Mouse (Mus musculus): ENCODE results near the gene Khdc4.

The Khdc4 gene

DNA sequence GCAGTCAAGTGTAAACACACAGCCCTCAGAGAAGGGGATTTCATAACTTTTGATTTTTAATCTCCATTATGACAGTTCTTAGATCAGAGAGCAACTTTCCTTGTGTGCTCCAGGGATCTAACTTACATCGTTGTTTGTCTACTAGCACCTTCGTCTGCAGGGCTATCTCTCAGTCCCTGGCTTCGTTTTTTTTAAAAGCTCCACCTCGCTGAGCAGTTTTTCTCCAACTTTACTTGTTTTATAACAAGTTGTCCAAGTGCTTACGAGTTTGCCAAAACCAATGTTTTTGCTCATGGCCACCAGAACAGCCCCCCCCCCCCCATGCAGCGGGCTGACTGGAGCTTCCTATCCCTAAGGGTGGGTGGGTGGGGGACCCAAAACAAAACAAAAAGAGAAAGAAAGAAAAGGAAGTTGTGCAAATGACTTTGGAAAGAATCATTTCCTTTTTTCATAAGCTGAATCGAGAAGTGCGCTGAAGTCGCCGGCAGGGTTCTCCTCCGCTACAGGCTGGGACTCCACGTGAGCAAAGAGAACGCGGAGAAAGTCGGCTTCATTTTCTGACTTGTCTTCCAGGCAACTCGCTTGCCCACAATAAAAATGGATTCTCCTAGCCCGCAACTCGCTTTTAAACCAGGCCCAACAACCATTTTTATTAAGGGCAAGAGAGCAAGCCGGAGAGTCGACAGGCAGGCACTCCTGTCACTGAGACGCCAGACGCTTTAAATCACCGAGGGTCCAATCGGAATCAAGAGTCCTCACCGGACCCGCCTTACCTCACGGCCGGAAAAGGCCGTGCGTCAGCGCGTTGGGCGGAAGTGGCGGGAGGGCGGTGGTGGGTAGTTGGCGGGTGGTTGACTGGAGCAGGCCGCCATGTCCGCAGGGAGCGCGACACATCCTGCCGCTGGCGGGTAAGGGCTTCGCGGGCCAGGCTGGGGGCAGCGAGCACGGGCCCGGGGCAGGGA is at the start of gene Khdc4:
Khdc4 (plus strand) TSS at position 824 of the 962 bp plus-strand sequence.
- peak; percentile 96 for DNase-seq

GRCm38 (mm10) chr3:88636555-88636986 is 49.0 kb upstream of the Khdc4 start:
- no peak for DNase-seq

GRCm38 (mm10) chr3:88637134-88637533 is 48.5 kb upstream of the Khdc4 start:
- no peak for DNase-seq

DNA sequence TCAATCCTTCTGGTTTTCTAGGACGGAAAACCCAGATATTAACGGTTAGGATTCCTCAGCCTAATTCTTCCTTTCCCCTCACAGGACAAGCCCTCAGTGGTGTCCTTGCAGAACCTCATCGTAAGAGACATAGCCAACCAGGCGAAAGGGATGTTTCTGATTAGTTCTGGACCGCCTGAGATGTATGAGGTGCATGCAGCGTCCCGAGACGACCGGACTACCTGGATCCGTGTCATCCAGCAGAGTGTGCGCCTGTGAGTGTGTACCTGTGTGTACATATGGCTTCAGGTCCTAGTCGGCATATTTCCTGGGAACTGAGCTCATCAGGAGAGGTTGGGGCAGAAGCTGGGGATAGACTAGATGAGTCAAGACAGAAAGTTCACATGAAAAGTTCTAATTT is 46.4 kb upstream of the Khdc4 start:
- no peak for DNase-seq

GRCm38 (mm10) chr3:88640676-88641075 is 44.9 kb upstream of the Khdc4 start:
- DNase-seq = peak; percentile 66

GRCm38 (mm10) chr3:88643078-88643477 is 42.5 kb upstream of the Khdc4 start:
- DNase-seq = no peak

- no peak for DNase-seq
These were observed 39.7 kb upstream of the Khdc4 start for GRCm38 (mm10) chr3:88645937-88646336.

- no peak for DNase-seq
These were observed 39.1 kb upstream of the Khdc4 start for GRCm38 (mm10) chr3:88646426-88646995.

DNA sequence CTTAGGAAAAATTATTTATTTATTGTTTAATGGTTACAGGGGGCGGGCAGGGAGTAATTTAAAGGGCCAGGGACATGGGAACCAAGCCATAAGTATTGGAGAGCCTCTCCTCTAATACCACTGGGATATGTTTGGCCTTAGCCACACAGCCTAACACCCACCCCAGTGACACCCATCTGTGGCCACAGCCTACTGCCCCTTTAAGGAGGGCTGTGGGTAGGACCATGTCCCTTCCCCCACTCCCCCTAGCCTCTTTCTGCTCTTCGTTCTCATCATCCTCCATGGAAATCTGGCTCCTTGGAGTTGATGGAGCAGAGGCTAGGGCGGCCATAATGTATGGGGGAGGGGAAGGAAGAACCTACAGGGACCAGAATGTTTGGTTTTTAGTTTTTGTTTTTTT is 38.5 kb upstream of the Khdc4 start:
- DNase-seq = no peak

DNA sequence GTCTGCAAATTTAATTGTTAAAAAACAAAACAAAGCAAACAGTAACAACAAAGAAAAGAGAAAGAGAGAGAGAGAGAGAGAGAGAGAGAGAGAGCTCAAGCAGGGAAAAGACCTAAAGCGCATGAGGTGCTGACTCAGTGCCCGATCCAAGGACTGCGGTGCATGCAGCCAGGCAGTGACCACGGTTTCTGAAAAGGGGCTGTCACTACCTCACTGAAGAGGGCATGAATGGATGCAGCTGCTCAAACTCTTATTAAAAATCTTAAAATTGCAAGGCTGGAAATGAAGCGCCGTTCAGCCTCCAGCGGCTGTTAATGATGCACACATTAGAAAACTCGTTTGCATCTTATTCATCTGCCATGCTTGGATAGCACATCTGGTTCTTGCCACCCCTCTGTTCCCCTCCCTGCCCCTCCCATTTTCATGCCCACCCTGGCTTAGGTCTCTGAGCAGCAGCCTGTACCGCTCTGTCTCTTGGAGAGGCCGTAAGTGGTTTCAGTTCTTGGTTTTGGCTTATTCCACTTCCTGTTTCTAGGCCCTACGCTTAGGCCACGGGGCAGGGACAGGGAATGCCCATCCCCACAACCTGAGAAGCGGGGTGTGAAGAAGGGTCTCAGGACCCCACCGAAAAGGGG is 37.7 kb upstream of the Khdc4 start:
- no peak for DNase-seq

- DNase-seq = no peak
These were observed 37.0 kb upstream of the Khdc4 start for GRCm38 (mm10) chr3:88648452-88649168.

GRCm38 (mm10) chr3:88649186-88649585 is 36.4 kb upstream of the Khdc4 start:
- no peak for DNase-seq

DNA sequence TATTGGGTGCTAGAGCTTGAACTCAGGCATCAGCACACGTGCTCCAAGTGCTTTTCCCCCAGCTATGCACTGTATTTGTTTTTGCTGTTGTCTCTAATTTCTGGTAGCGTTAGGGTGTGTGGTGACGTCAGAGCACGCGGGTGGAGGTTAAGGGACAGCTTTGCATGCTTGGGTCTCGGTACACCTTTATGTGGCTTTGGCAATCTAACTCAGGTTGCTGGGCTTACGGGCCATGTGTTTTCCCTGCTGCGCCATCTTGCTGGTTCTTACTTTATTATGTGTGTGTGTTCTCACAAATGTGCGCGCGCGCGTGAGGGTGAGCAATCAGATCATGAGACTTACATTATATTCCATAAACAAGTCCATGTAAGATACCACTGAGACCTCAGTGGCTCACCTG is 35.6 kb upstream of the Khdc4 start:
- DNase-seq = no peak

DNA sequence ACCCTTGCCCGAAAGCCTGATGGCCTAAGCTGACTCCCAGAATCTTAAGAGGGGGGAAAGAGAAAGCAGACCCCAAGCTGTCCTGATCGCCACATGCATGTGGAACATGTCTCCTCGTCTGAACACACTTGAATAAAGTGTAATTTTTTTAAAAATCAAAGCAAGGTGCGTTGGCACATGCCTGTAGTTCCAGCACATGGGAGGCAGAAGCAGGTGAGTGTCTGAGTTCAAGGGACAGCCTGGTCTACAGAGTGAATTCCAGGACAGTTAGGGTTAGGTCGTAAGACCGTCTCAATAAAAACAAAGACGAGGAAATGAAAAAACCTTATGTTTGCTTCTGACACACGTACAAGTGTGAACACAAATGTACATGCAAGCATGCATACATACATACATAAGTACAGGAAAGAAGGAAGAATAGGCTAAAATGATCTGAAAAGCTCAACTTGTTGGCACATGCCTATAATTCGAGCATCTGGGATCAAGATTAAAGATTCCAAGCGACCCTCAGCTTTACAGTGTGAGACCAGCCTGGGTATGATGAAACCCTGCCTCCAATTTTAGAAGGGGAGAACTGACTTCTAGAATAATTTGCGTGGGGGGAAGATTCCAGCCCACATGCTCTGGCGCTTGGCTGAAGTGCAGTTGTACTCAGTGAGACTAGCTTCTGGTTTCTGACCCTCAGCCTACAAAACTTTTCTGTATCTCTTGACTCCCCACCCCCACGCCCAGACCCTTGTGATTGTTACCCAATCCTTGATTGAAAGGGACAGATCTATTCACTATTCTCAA is 34.7 kb upstream of the Khdc4 start:
- DNase-seq = no peak

DNA sequence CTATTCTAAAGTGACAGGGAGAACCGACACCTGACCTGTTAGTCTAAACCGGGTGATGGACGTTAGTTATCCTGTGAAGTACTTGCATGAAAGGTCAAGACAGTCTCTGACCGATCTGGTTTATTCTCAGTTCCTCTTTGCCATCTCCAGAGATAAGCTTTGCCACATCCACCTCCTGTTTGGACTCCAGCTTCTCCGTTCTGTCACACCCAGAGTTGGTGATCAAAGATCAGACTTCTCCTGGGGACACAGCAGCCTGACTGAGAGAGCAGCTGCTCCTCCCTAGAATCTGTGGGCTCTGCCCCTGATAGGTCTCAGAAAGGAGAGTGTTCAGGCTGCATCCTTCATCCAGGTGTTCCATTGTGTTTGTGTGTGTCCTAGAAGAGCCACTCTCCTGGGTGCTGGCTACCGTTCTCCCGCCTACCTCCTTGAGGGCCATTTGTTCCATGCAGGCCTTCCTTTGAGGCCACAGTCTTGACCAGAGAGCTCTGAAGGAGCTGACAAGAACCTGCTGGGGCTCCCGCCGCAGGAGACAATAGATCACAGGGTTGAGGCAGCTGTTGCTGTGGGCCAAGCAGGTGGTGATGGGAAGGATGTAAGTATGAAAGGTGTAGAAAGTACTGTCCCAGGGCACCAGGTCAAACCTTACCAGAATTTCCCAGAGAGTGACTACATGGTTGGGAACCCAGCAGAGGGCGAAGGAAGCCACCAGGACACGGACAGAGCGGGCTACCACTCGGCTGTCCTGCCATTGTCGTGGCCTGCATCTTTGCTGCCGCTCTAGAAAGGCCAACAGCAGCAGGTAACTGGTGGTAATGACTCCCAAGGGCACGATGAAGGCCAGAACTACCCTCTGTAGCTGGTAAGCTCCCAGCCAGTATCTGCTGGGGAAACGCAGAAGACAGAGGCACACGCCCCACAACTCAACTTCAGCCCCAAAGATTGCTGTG is 33.7 kb upstream of the Khdc4 start:
- no peak for DNase-seq

DNA sequence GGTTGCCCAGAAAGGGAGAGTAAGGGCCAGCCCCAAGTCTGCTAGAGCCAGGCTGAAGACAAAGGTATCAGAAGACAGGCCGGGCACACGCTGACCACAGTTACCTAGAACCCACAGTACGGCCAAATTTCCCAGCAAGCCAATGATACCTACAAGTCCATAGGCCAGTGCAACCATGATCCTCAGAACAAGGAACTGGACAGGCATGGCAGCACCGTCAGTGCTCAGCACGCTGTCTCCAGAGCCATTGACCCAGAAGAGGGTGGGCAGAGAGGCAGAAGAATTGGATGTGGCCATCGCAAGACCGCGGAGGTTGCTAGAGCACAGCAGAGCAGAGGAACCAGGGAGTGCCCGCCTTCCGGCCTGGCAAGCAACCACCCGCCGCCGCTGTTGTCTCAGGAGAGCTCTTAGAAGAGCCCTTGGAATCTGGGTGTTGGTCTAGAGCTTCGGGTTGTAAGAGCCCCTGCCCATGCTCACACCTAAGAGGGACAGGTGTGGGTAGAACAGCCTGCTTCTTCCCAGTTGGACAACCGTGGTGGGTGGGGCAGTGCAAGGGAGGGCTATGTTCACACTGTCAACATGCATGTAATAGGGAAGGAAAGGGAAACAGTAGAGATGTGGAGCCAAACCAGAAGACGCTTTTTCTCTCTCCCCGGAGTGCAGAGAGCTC is 32.6 kb upstream of the Khdc4 start, which contains the start of gene Rxfp4:
Rxfp4 (minus strand) TSS at position 297 of the 670 bp plus-strand sequence.
- no peak for DNase-seq

DNA sequence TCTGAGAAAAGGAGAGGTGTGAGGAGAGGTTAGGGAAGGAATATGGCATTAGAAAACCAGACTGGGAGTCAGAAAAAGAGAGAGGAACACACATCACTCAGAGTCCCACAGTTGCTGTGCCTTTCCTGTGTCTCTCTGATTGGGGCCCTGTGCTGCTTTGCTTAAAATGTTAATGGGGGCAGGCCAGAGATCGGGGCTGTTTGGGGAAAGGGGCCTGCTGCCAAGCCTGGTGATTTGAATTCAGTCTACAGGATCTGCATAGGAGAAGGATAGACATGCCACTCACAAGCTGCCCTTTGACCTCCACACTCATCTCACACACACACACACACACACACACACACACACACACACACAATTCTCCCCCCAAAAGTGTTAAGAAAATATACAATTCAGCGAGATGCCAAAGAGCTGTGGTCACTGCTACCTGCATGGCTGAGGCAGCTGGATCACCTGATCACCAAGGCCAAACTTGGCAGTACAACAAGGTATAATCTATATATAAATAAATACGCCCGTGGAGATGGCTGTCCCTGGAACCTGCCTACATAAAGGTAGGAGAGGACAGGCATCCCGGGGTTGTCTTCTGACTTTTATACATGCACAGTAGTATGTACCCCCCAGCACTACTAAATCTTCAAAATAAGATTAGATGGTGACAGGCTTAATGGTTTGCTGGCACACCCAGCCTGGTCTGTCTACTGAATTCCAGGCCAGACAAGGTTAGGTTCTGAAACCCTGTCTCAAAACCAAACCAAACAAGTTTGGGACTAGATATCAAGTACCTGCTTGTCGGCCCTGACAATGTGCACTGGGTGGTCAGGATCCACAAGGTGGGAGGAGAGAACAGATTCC is 31.9 kb upstream of the Khdc4 start:
- no peak for DNase-seq

- DNase-seq = no peak
These were observed 31.0 kb upstream of the Khdc4 start for GRCm38 (mm10) chr3:88654621-88655020.

DNA sequence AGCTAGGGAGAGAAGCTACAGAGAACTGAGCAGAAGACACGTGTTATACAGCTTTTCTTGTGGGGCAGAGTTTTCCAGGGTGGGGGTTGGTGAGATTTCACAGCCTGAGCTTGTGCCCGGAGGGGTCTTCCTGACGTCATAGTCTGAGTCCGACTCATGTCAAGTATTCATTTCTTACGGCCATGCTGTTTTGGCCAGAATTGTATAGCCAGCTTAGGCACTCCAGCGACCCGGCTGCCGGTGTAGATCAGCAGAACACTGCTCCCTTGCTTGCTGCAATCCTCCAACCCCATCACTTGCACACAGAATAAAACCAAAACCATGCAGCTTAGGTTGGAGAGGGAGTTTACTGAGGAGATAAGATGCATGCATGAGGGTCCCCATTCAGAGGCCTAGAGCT is 30.0 kb upstream of the Khdc4 start:
- no peak for DNase-seq
